ENCODE assay signal across 27 mouse cellular contexts in the genomic region with DNA sequence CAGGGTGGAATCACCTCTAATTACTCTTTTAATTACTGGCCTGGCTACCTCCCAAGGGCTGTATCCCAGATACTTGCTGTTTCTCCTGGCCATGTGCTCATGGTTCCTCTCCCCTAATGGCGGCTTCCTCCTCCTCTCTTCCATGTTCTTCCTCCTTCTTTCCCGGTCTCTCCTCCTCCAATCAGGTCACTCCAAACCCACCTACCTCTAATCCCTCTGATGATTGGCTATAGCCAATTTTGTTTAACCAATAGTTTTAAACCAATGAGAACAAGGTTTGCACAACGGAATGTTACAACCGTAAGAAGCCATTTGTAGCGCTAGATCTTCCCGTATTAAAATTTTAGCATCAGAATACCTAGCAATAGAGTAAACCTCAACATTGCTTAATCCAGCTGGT. TPM values are rescaled to one million over a fixed set of nuclear protein-coding genes. Genes with fewer than 3 reads are reported as not detected.
DNase-seq lines count a peak whose midpoint lies in the region; ATAC-seq and TF ChIP-seq lines count a peak whose summit lies in the region.
"Had no signal": no experiment of that assay in that cellular context is flagged by ENCODE, and none has a peak within 500 bp of the region (broad histone marks: within the 10 kb centered on the region; RNA-seq: fewer than 3 reads in every experiment).

No protein-coding gene starts in this region.

- TF ChIP-seq POLR2A in testis, adult 2 months (IDR thresholded peaks at IDR 0.05; ENCODE audit: control insufficient read depth, low read depth, low read length), result no peak

- WGBS in stomach, postnatal 0 days, result 93% methylated on average over 6 of the region's 6 CpGs

- H3K4me2 ChIP-seq in stomach, postnatal 0 days (replicated peaks; ENCODE audit: low read depth), result no peak overlapping the region
- H3K4me2 ChIP-seq: embryonic facial prominence, embryonic 12.5 days; embryonic facial prominence, embryonic 15.5 days; forebrain, embryonic 15.5 days; heart, embryonic 13.5 days; hindbrain, embryonic 14.5 days had no signal

- no peak overlapping the region for H3K9ac ChIP-seq in stomach, postnatal 0 days (ENCODE audit: low read length)
- H3K9ac ChIP-seq: embryonic facial prominence, embryonic 12.5 days; embryonic facial prominence, embryonic 15.5 days; forebrain, embryonic 15.5 days; heart, embryonic 13.5 days; hindbrain, embryonic 14.5 days had no signal

- peaks cover under 1% of the 10 kb centered on the region for H3K4me1 ChIP-seq in testis, adult 2 months (ENCODE audit: control insufficient read depth, insufficient read depth, low read length)
- no peaks in the 10 kb centered on the region for H3K4me1 ChIP-seq in stomach, postnatal 0 days (replicated peaks; ENCODE audit: control insufficient read depth, insufficient read depth)
- H3K4me1 ChIP-seq: embryonic facial prominence, embryonic 12.5 days; embryonic facial prominence, embryonic 15.5 days; forebrain, embryonic 15.5 days; heart, embryonic 13.5 days had no signal

- H3K4me3 ChIP-seq in testis, adult 2 months (ENCODE audit: control insufficient read depth, low read depth, low read length), result peak overlapping the region; percentile 83
- H3K4me3 ChIP-seq in stomach, postnatal 0 days (ENCODE audit: low read depth, low read length), result no peak overlapping the region
- H3K4me3 ChIP-seq: embryonic facial prominence, embryonic 12.5 days; embryonic facial prominence, embryonic 15.5 days; forebrain, embryonic 15.5 days; heart, adult 2 months; heart, embryonic 10.5 days; heart, embryonic 13.5 days had no signal

- TF ChIP-seq EP300 in stomach, postnatal 0 days (optimal IDR thresholded peaks at IDR 0.05), result no peak

- no peak overlapping the region for H3K27ac ChIP-seq in testis, adult 2 months (ENCODE audit: control insufficient read depth, insufficient read depth, low read depth, low read length)
- no peak overlapping the region for H3K27ac ChIP-seq in stomach, postnatal 0 days (replicated peaks)
- H3K27ac ChIP-seq: embryonic facial prominence, embryonic 12.5 days; embryonic facial prominence, embryonic 15.5 days; forebrain, embryonic 15.5 days; heart, adult 2 months; heart, embryonic 10.5 days; heart, embryonic 13.5 days; hindbrain, embryonic 14.5 days; hindbrain, postnatal 0 days had no signal

- H3K36me3 ChIP-seq in testis, adult 2 months (ENCODE audit: control insufficient read depth, insufficient read depth, low read length), result no peaks in the 10 kb centered on the region
- H3K36me3 ChIP-seq in stomach, postnatal 0 days (ENCODE audit: control insufficient read depth, insufficient read depth, low read length), result no peaks in the 10 kb centered on the region
- H3K36me3 ChIP-seq: embryonic facial prominence, embryonic 12.5 days; embryonic facial prominence, embryonic 15.5 days; forebrain, embryonic 15.5 days; G1E; heart, embryonic 10.5 days; heart, embryonic 13.5 days had no signal

- TF ChIP-seq CTCF in testis, adult 2 months (IDR thresholded peaks at IDR 0.05; ENCODE audit: control insufficient read depth, insufficient read depth, insufficient replicate concordance, low read depth, low read length), result no peak
- TF ChIP-seq CTCF in stomach, postnatal 0 days (IDR thresholded peaks at IDR 0.05; ENCODE audit: low read depth), result no peak

- no peak for DNase-seq in testis, postnatal 10 days (ENCODE audit: low spot score)
- DNase-seq in MN1 (ENCODE audit: low spot score) (peak; percentile 91), ZHBTc4 (ENCODE audit: low read depth, low spot score) (peak; percentile 70)
- DNase-seq in gastrocnemius, postnatal 10 days, result no peak
- no peak for DNase-seq in stomach, postnatal 0 days (ENCODE audit: low spot score)
- DNase-seq in urinary bladder, postnatal 4 days (ENCODE audit: low spot score in 2 of 2), result no peak
- no peak for DNase-seq in embryo, embryonic 9.5 days (ENCODE audit: extremely low spot score)
- DNase-seq: adrenal gland, adult 8-10 months; adrenal gland, postnatal 25 days; cerebellum, adult 11-12 months; cerebellum, adult 8-10 months; cerebellum, postnatal 10 days; gastrocnemius, postnatal 36 days; heart, adult 2 months; heart, postnatal 14 days; heart, postnatal 4 days had no signal

- no peak for ATAC-seq in stomach, postnatal 0 days (ENCODE audit: low FRiP score, low TSS enrichment)
- ATAC-seq: forebrain, embryonic 15.5 days; hindbrain, postnatal 0 days; inflammation-experienced regulatory T-cells, adult 6 months; intestine, embryonic 16.5 days had no signal

- H3K9me3 ChIP-seq in stomach, postnatal 0 days (ENCODE audit: control insufficient read depth, low read length), result no peaks in the 10 kb centered on the region
- H3K9me3 ChIP-seq: embryonic facial prominence, embryonic 12.5 days; embryonic facial prominence, embryonic 15.5 days; forebrain, embryonic 15.5 days; G1E; heart, embryonic 10.5 days; heart, embryonic 13.5 days had no signal

- H3K27me3 ChIP-seq in testis, adult 2 months (ENCODE audit: control insufficient read depth, insufficient read depth, low read length), result no peaks in the 10 kb centered on the region
- peaks cover 7% of the 10 kb centered on the region; the same call in 1 of the 2 replicates for H3K27me3 ChIP-seq in stomach, postnatal 0 days (ENCODE audit: control insufficient read depth, insufficient read depth, low read length)

RNA-seq across cellular contexts. Expression of a gene that starts 5.2 kb away (rescaled TPM):
- polyA plus RNA-seq in testis, adult 2 months (2012; rRNA removed), result 12.9 and 15.2 TPM in 2 replicates
- under 1 TPM; 0.54 to 0.72 TPM for total RNA-seq in gastrocnemius, postnatal 10 days (2021)
- 0.63 and 0.65 TPM in 2 replicates for polyA plus RNA-seq in stomach, postnatal 0 days (2015; fragmentation: Nextera tagmentation; extraction: Ambion mirVana)

Comparison
In these comparisons a context has a peak if more than half of its experiments do, and no peak if none do; other contexts are left out.
1. DNase-seq: peak in MN1 (single experiment) and ZHBTc4 (single experiment); none in testis, postnatal 10 days (single experiment), gastrocnemius, postnatal 10 days (single experiment), stomach, postnatal 0 days (single experiment), urinary bladder, postnatal 4 days (0 of 2) and embryo, embryonic 9.5 days (single experiment).